Mouse (Mus musculus) heart, adult 2 months (tissue): Measurements from ENCODE around the gene Usp18.

Experiments
- CTCF ChIP-seq: fragments of 200-600 bp; IDR thresholded peaks from 2 replicates; pipeline ENCODE4 v1.8.1; 2022; ENCODE audit warnings: antibody characterized with exemption, mild to moderate bottlenecking, moderate library complexity
- EP300 ChIP-seq: fragments of 200-500 bp; IDR thresholded peaks from 2 replicates; pipeline ENCODE4 v1.6.1; 2011; ENCODE audit warnings: low read depth, low read length, control low read depth; ENCODE audit not compliant: insufficient read depth
- POLR2A ChIP-seq: fragments of 200-500 bp; IDR thresholded peaks from 2 replicates; pipeline ENCODE4 v1.6.1; 2011; ENCODE audit warnings: mild to moderate bottlenecking, low read depth, low read length, control low read depth; ENCODE audit not compliant: insufficient read depth

DNA sequence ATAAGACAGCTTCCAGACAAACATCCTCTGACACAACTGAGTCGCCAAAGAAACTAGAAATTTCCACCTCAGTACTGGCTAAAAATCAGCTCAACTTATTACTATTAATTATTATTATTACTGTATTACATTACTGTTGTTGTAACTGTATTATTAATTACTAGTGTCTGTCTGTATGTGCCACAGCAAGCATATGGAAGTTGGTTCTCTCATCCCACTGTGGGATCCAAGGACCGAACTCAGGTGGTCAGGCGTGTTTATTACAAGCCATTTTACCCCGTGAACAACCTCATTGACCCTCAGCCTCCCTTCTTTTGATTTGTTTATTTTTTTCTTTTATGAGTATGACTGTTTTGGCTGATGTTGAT, 26.0 kb downstream of the Usp18 start:
- no peak for TF ChIP-seq EP300
- TF ChIP-seq POLR2A: no peak
- TF ChIP-seq CTCF: no peak
